14 mouse cellular contexts compared by ENCODE assay signal in the genomic region with DNA sequence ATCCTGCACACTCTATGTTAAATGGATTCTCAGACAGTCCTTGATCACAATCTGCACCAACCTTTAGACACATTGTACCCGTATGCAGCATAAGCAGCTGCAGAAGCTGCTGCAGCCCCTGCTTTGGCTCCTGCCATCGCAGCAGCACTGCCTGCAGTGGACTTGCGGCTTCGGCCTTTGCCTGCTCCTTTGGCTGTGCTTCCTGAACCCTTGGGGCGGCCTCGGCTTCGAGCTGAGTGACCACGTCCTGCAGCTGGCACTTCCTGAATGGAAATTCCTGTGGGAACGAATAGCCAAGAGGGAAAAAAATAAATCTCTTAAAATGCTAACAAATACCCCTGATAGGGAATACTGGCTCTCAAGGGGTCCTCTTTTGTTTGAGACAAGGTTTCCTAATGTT. TPM values are rescaled to one million over a fixed set of nuclear protein-coding genes. Genes with fewer than 3 reads are reported as not detected.
DNase-seq lines count a peak whose midpoint lies in the region; ATAC-seq lines count a peak whose summit lies in the region.
"Had no signal": no experiment of that assay in that cellular context is flagged by ENCODE, and none has a peak within 500 bp of the region (broad histone marks: within the 10 kb centered on the region; RNA-seq: fewer than 3 reads in every experiment).

No protein-coding gene starts in this region.

- intact Hi-C loops in heart, postnatal 36 days (cut with DNase I) = loop anchor here (2.0 kb wide), 1 partner anchor 32 kb away; no protein-coding TSS in a partner anchor

- no peak for ATAC-seq in megakaryocyte, adult 5-6 weeks (ENCODE audit: poor library complexity, severe bottlenecking)
- ATAC-seq: Patski had no signal

- DNase-seq in adrenal gland, adult (ENCODE audit: inconsistent age in 2 of 2, low spot score in 1 of 2) = peak; percentile 37 to 64
- no peak for DNase-seq in adrenal gland, postnatal 4 days (ENCODE audit: low spot score in 2 of 2)
- peak; percentile 29 for DNase-seq in heart, postnatal 4 days
- no peak for DNase-seq in heart, postnatal 36 days
- DNase-seq in kidney, postnatal 4 days = peak; percentile 32 to 62
- DNase-seq in lung, postnatal 36 days = peak; percentile 56
- no peak for DNase-seq in urinary bladder, postnatal 36 days (ENCODE audit: low spot score in 2 of 2)
- DNase-seq: cerebellum, adult 18-20 months; gastrocnemius, postnatal 14 days; heart, postnatal 14 days; retina, postnatal 1 day had no signal

RNA-seq across cellular contexts. Expression of a gene that starts 26.3 kb away (rescaled TPM):
- 1 to 10 TPM; 1.3 to 2.0 TPM for total RNA-seq in adrenal gland, postnatal 4 days (2021)
- under 1 TPM; 0.43 to 0.81 TPM for total RNA-seq in heart, postnatal 4 days (2021)
- 10 to 100 TPM; 11.3 to 12.3 TPM for total RNA-seq in heart, postnatal 36 days (2021)
- total RNA-seq in megakaryocyte, adult 5-6 weeks (2015) = 0.39 and 1.1 TPM in 2 replicates
- total RNA-seq in megakaryocyte, adult 5-6 weeks (2017) = 0.51 and 1.3 TPM in 2 replicates
- total RNA-seq: common myeloid progenitor, adult 5-6 weeks had no signal

RNA-seq across cellular contexts. Expression of a gene that starts 51.7 kb away (rescaled TPM):
- 10 to 100 TPM; 13.8 to 15.0 TPM for total RNA-seq in adrenal gland, postnatal 4 days (2021)
- total RNA-seq in heart, postnatal 4 days (2021) = 10 to 100 TPM; 19.7 to 20.8 TPM
- total RNA-seq in heart, postnatal 36 days (2021) = 10 to 100 TPM; 16.3 to 22.1 TPM
- total RNA-seq in megakaryocyte, adult 5-6 weeks (2015) = 0.09 TPM in 1 of 2 replicates, not detected in the other
- total RNA-seq in megakaryocyte, adult 5-6 weeks (2017) = not detected in 2 replicates
- total RNA-seq: common myeloid progenitor, adult 5-6 weeks had no signal

Comparison
In these comparisons a context has a peak if more than half of its experiments do, and no peak if none do; other contexts are left out.
1. DNase-seq: peak in adrenal gland, adult (2 of 2), heart, postnatal 4 days (single experiment), kidney, postnatal 4 days (2 of 2) and lung, postnatal 36 days (single experiment); none in adrenal gland, postnatal 4 days (0 of 2), heart, postnatal 36 days (0 of 2) and urinary bladder, postnatal 36 days (0 of 2).
2. RNA of a gene that starts 26.3 kb away (total RNA-seq): 11.3 to 12.3 TPM in heart, postnatal 36 days; 1.3 to 2.0 TPM in adrenal gland, postnatal 4 days, 0.39 to 1.3 TPM in megakaryocyte, adult 5-6 weeks and 0.43 to 0.81 TPM in heart, postnatal 4 days; every median in the first group is over 4 times any median in the second.
3. RNA of a gene that starts 51.7 kb away (total RNA-seq): 16.3 to 22.1 TPM in heart, postnatal 36 days, 19.7 to 20.8 TPM in heart, postnatal 4 days and 13.8 to 15.0 TPM in adrenal gland, postnatal 4 days; 0.09 TPM in megakaryocyte, adult 5-6 weeks; every median in the first group is over 10 times any median in the second.